Mouse (Mus musculus): Measurements from ENCODE around the gene Zfp946.

The Zfp946 gene

GRCm38 (mm10) chr17:22423952-22424617 is at the start of gene Zfp946:
TSS of gene Zfp946 (plus strand) at chr17:22424222.
- DNase-seq (ENCODE audit: low spot score in 2 of 2) = peak; percentile 85

- peak in 1 of 2 experiments; percentile 25 for DNase-seq (ENCODE audit: low spot score in 2 of 2)
These were observed 13.3 kb upstream of the Zfp946 start for GRCm38 (mm10) chr17:22410756-22411155.

- peak; percentile 63 to 76 for DNase-seq (ENCODE audit: low spot score in 2 of 2)
These were observed 6.5 kb upstream of the Zfp946 start for GRCm38 (mm10) chr17:22417510-22417909.

DNA sequence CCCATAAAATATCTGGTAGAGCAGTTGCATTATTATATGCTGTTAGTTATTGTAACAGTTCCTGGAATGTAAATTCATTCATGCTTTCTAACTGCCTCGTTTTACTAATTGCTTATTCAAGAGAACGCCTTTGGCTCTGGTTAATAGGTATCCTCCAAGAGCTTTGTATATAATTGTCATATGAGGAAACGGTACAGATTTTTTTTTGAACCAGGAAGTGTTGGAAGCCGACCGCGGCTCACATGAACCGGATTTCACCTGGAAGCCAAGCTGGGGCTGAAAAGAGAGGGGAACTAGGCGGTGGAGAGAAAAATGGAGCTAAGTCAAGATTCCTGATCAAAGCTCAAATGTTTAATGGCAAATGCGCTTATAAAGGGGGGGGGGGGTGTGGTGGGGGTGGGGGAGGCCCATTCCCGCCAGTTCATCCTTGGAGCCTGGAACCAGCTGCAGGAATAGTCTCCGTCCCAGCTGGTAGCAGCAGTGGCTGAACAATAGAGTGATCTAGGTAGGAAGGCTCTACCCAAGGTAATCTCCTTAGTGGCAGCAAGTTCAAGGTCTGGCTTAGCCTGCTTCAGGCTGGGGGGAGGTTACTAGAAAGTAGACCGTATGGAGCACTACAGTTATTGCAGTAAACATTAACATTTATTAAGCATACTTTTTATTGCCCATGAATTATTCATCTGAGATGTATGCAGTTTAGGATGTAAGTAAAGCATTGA is 773 bp downstream of the Zfp946 start:
- peak in 1 of 2 experiments; percentile 21 for DNase-seq (ENCODE audit: low spot score in 2 of 2)

DNA sequence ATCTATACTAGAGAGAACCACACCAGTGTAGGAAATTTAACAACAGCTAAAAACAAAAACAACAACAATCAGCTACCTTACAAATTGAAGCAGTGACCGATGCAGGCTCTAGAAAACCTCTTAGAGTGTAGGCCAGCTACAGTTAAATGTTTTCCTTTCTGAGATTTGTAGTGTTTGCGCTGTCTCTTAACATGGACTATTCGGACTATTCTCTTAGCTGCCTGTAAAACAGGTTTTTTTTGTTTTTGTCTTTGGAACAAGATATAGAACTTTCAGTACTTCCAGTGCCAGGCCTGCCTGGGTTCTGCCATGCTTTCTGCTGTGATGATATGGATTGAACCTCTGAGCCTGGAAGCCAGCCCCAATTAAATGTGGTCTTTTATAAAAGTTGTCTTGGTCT is 23.7 kb downstream of the Zfp946 start:
- no peak for DNase-seq (ENCODE audit: low spot score in 2 of 2)

- no peak for DNase-seq (ENCODE audit: low spot score in 2 of 2)
These were observed 73.1 kb downstream of the Zfp946 start for GRCm38 (mm10) chr17:22497120-22497519.
